Mouse (Mus musculus) neural tube, embryonic 13.5 days (tissue): Measurements from ENCODE around the gene Amigo3. TPM values are rescaled to one million over a fixed set of nuclear protein-coding genes. Genes with fewer than 3 reads are reported as not detected.
A peak's percentile ranks its signal among the peaks of the same experiment; 100 is the strongest.

Source experiments
- ATAC-seq: fragments of 200-750 bp; cut with Nextera tagmentation; 2 replicates; pipeline ENCODE4 v1.8.0; 2017; ENCODE audit warnings: low read depth, mild to moderate bottlenecking, moderate TSS enrichment, moderate library complexity
- H3K27ac ChIP-seq: fragments of 300-500 bp; sonication (generic); replicated peaks from 2 replicates; pipeline ENCODE4 v1.5.1; 2015; ENCODE audit warnings: moderate library complexity, mild to moderate bottlenecking, inconsistent platforms
- H3K27me3 ChIP-seq: fragments of 300-500 bp; sonication (generic); 2 replicates; pipeline ENCODE4 v1.6.1; 2015; ENCODE audit warnings: mild to moderate bottlenecking, inconsistent platforms
- H3K36me3 ChIP-seq: fragments of 300-500 bp; sonication (generic); 2 replicates; pipeline ENCODE4 v1.6.1; 2015; ENCODE audit warnings: mild to moderate bottlenecking, inconsistent platforms
- H3K4me1 ChIP-seq: fragments of 300-500 bp; sonication (generic); replicated peaks from 2 replicates; pipeline ENCODE4 v1.6.1; 2015; ENCODE audit warnings: inconsistent platforms
- H3K4me2 ChIP-seq: fragments of 300-500 bp; sonication (generic); 2 replicates; pipeline ENCODE4 v1.6.1; 2015; ENCODE audit warnings: inconsistent platforms, mild to moderate bottlenecking, moderate library complexity
- H3K4me3 ChIP-seq: fragments of 300-500 bp; sonication (generic); 2 replicates; pipeline ENCODE4 v1.5.1; 2015; ENCODE audit warnings: mild to moderate bottlenecking, inconsistent platforms
- H3K9ac ChIP-seq: fragments of 300-500 bp; sonication (generic); 2 replicates; pipeline ENCODE4 v1.6.1; 2015; ENCODE audit warnings: moderate library complexity, mild to moderate bottlenecking, inconsistent platforms
- H3K9me3 ChIP-seq: fragments of 300-500 bp; sonication (generic); 2 replicates; pipeline ENCODE4 v1.6.1; 2016; ENCODE audit warnings: inconsistent platforms
- WGBS: fragments of 180-500 bp; shearing (Covaris S2); methylation state at CpG from one replicate; pipeline ENCODE4 v1.1.7; 2015; 5-methylcytosine and 5-hydroxymethylcytosine counted together
- microRNA-seq: library from miRNA; unstranded; fragments of <30 nt; microRNA quantifications from one replicate; pipeline ENCODE4, GENCODE M21; 2016
- polyA plus RNA-seq: library from polyadenylated mRNA; unstranded; fragments of >200 nt; fragmentation: Nextera tagmentation; extraction: Ambion mirVana; gene quantifications from 2 replicates; pipeline ENCODE4 v1.2.1, GENCODE M21; 2015

Gene Amigo3
- polyA plus RNA-seq, 1 experiment from 2014 or later: 3.0 TPM

DNA sequence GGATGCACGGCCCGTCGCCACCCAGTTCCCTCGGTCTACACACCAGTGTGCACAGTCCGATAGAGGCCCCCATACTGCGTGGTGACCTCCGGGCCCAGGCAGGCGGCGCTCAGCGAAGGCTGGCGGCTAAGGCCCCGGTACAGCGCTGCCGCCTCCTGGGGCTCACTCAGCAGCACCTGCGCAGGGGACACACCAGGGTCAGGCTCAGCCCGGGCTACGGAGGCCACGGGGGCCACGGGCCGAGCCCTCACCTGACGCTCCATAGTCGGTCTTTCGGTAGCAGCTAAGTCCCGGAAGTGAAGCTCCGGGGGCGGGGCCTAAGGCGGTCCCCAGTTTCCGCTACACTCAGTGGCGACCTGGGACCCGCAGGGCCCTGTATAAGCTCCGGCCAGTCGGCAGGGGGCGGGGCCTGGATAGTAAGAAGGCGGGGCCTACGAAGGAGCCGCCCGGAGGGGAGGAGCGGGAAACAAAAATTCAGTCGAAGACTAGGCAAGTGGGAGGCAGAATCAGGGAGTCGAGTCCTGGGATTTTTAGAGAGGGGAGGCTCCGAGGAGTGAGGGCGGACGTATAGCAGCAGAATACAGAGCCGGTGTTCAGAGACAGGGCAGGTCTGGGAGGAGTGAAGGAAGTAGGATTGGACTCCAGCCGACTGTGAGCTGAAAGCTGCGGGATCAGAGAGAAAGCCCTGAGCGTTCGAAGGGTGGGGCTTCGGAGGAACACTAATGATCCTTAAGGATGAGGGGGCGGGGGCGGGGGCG, 41.4 kb downstream of the Amigo3 start, which contains the start of gene Apeh:
TSS of gene Apeh (minus strand) at position 423 of the 758 bp plus-strand sequence.
- peak within 1 kb of the TSS; percentile 77 for H3K4me3 ChIP-seq
- H3K9ac ChIP-seq: peak within 1 kb of the TSS; percentile 87
- H3K27me3 ChIP-seq: no peaks in the 10 kb centered on the region
- H3K4me1 ChIP-seq: peaks cover 34% of the 10 kb centered on the region
- under 1% methylated on average over 52 of the region's 52 CpGs for WGBS
- H3K9me3 ChIP-seq: no peaks in the 10 kb centered on the region
- peak within 1 kb of the TSS; percentile 80 for H3K27ac ChIP-seq
- H3K36me3 ChIP-seq: peaks cover 52% of the 10 kb centered on the region
- H3K4me2 ChIP-seq: peak within 1 kb of the TSS; percentile 91
- ATAC-seq: peak; percentile 94

DNA sequence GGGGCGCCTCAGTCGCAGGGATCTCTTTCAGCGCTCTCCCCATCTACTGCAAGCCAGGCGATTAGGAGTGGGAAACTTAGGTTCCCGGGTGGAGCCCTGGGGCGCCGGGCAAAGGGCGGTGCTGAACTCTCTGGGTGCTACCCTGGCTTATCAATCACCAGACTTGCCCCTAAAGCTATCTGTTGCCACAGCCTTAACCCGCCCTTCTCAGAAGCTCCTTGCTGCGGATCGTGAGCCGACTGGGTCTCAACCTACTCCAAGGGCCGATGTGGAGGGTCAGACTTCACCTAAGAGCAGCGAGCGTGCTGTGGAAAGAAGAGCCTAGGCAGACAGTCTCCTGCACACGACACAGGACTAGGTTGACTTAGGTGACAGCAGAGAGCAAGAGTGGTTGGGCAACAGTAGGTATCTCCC, 42.0 kb downstream of the Amigo3 start:
- WGBS: under 1% methylated on average over 16 of the region's 16 CpGs
- Histone ChIP-seq H3K9me3 (no peaks in the 10 kb centered on the region), H3K4me3 (peak overlapping the region; percentile 77), H3K27me3 (no peaks in the 10 kb centered on the region), H3K4me2 (peak overlapping the region; percentile 91), H3K27ac (peak overlapping the region; percentile 80), H3K4me1 (peaks cover 34% of the 10 kb centered on the region), H3K36me3 (peaks cover 52% of the 10 kb centered on the region), H3K9ac (peak overlapping the region; percentile 87)
- peak; percentile 55 for ATAC-seq

GRCm38 (mm10) chr9:108095518-108095917, 42.6 kb downstream of the Amigo3 start:
- H3K4me2 ChIP-seq: peak overlapping the region; percentile 91
- H3K9ac ChIP-seq: 0 out of 2 replicates have a peak overlapping the region, but pooled peaks have one; percentile 87
- no peaks in the 10 kb centered on the region for H3K27me3 ChIP-seq
- no peaks in the 10 kb centered on the region for H3K9me3 ChIP-seq
- H3K27ac ChIP-seq: no peak overlapping the region
- peak overlapping the region; percentile 77 for H3K4me3 ChIP-seq
- H3K36me3 ChIP-seq: peaks cover 47% of the 10 kb centered on the region
- peaks cover 34% of the 10 kb centered on the region for H3K4me1 ChIP-seq
- 8% methylated on average over 3 of the region's 3 CpGs for WGBS
- no peak for ATAC-seq

GRCm38 (mm10) chr9:108095949-108096712, 43.2 kb downstream of the Amigo3 start:
- H3K9me3 ChIP-seq: no peaks in the 10 kb centered on the region
- H3K4me2 ChIP-seq: no peak overlapping the region
- H3K4me1 ChIP-seq: peaks cover 34% of the 10 kb centered on the region
- H3K9ac ChIP-seq: peak overlapping the region; percentile 26; the same call in 1 of the 2 replicates
- H3K27me3 ChIP-seq: no peaks in the 10 kb centered on the region
- H3K27ac ChIP-seq: no peak overlapping the region
- WGBS: 63% methylated on average over 10 of the region's 10 CpGs
- no peak overlapping the region for H3K4me3 ChIP-seq
- peaks cover 47% of the 10 kb centered on the region for H3K36me3 ChIP-seq
- ATAC-seq: no peak

DNA sequence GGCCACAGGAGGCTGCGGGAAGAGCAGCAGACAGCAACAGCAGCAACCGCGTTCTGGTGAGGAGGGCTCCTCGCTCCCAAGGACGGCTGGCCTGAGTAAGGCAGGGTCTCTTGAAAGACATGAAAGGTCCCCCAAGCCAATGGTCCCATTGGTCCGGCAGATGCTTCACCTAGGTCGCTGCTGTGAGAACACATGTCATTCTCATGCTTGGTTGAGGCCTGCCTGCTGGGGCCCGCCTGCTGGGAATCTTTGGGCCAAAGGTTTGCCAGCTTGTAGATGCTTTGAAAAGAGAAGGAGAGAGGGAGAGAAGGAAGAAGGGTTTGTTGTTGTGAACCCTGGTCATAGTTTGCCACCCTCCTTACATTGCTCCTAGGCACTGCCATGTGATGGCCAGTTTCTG, 46.7 kb downstream of the Amigo3 start:
- WGBS: 84% methylated on average over 8 of the region's 8 CpGs
- H3K36me3 ChIP-seq: peaks cover 62% of the 10 kb centered on the region

GRCm38 (mm10) chr9:108104766-108105548, 52.0 kb downstream of the Amigo3 start:
- H3K9ac ChIP-seq: peak overlapping the region; percentile 43
- ATAC-seq: peak; percentile 29; the same call in 1 of the 2 replicates
- peaks cover 86% of the 10 kb centered on the region for H3K36me3 ChIP-seq
- no peak overlapping the region for H3K4me3 ChIP-seq
- peak overlapping the region; percentile 54; the same call in 1 of the 2 replicates for H3K27ac ChIP-seq
- 36% methylated on average over 31 of the region's 31 CpGs for WGBS
- no peaks in the 10 kb centered on the region for H3K9me3 ChIP-seq
- H3K4me2 ChIP-seq: no peak overlapping the region
- H3K27me3 ChIP-seq: no peaks in the 10 kb centered on the region
- H3K4me1 ChIP-seq: peaks cover 17% of the 10 kb centered on the region

More for the DNA sequence above, 46.7 kb downstream of the Amigo3 start:
- Histone ChIP-seq H3K27me3 (no peaks in the 10 kb centered on the region), H3K4me1 (peaks cover 21% of the 10 kb centered on the region), H3K4me3 (no peak overlapping the region), H3K9ac (no peak overlapping the region), H3K27ac (no peak overlapping the region), H3K4me2 (no peak overlapping the region), H3K9me3 (no peaks in the 10 kb centered on the region)
- no peak for ATAC-seq

Small RNAs within 50 kb of the gene (microRNA-seq; reads per million reads assigned to microRNA genes)
- gene Gm47303 (not detected), gene Mir7088 (not detected)

Other genes starting within 250 kb of the Amigo3 start
- gene Rbm6, start 179.9 kb upstream of the Amigo3 start, polyA plus RNA-seq: 103 and 114 TPM in 2 replicates
- gene Mon1a, start 165.0 kb upstream of the Amigo3 start, polyA plus RNA-seq: 25.6 and 26.6 TPM in 2 replicates
- 2.9 and 3.4 TPM in 2 replicates for gene Mst1r, start 146.3 kb upstream of the Amigo3 start, polyA plus RNA-seq
- not detected in 2 replicates for gene Actl11, start 124.7 kb upstream of the Amigo3 start, polyA plus RNA-seq
- 11.4 and 12.8 TPM in 2 replicates for gene Camkv, start 117.5 kb upstream of the Amigo3 start, polyA plus RNA-seq
- 6.7 and 8.7 TPM in 2 replicates for gene Traip, start 103.0 kb upstream of the Amigo3 start, polyA plus RNA-seq
- gene Uba7, start 77.7 kb upstream of the Amigo3 start, polyA plus RNA-seq: 7.6 and 9.3 TPM in 2 replicates
- gene Gm20661, start 70.1 kb upstream of the Amigo3 start, polyA plus RNA-seq: 2.0 and 2.2 TPM in 2 replicates
- gene Inka1, start 67.3 kb upstream of the Amigo3 start, polyA plus RNA-seq: 28.8 and 30.7 TPM in 2 replicates
- 2.6 and 3.4 TPM in 2 replicates for gene Cdhr4, start 60.7 kb upstream of the Amigo3 start, polyA plus RNA-seq
- gene Gm20662, start 56.8 kb upstream of the Amigo3 start, polyA plus RNA-seq: 1.4 TPM in 1 of 2 replicates, not detected in the other
- 94.1 and 94.9 TPM in 2 replicates for gene Ip6k1, start 50.7 kb upstream of the Amigo3 start, polyA plus RNA-seq
- gene Gmppb, start 3.9 kb upstream of the Amigo3 start, polyA plus RNA-seq: 21.9 and 25.3 TPM in 2 replicates
- 0.18 TPM in 1 of 2 replicates, not detected in the other for gene Mst1, start 27.3 kb downstream of the Amigo3 start, polyA plus RNA-seq
- 43.8 and 44.0 TPM in 2 replicates for gene Rnf123, start 30.2 kb downstream of the Amigo3 start, polyA plus RNA-seq
- gene Apeh, start 41.4 kb downstream of the Amigo3 start, polyA plus RNA-seq: 48.6 and 64.1 TPM in 2 replicates
- 6.9 and 7.0 TPM in 2 replicates for gene Bsn, start 137.2 kb downstream of the Amigo3 start, polyA plus RNA-seq
- 57.2 and 57.6 TPM in 2 replicates for gene Dag1, start 210.8 kb downstream of the Amigo3 start, polyA plus RNA-seq
- 124 and 130 TPM in 2 replicates for gene Nicn1, start 237.3 kb downstream of the Amigo3 start, polyA plus RNA-seq
- 29.1 and 30.6 TPM in 2 replicates for gene Amt, start 243.7 kb downstream of the Amigo3 start, polyA plus RNA-seq